In genomic region chr5:69601027-69601426, GRCm38 (mm10) we compare ENCODE assay signal across 11 mouse cellular contexts. TPM values are rescaled to one million over a fixed set of nuclear protein-coding genes. Genes with fewer than 3 reads are reported as not detected.
DNase-seq lines count a peak whose midpoint lies in the region; ATAC-seq and TF ChIP-seq lines count a peak whose summit lies in the region.
"Had no signal": no experiment of that assay in that cellular context is flagged by ENCODE, and none has a peak within 500 bp of the region (broad histone marks: within the 10 kb centered on the region; RNA-seq: fewer than 3 reads in every experiment).

No protein-coding gene starts in this region.

- H3K4me3 ChIP-seq in kidney, embryonic 16.5 days (ENCODE audit: low read length) = no peak overlapping the region
- no peak overlapping the region for H3K4me3 ChIP-seq in ES-E14 (ENCODE audit: insufficient read depth in 1 of 2, low read depth in 1 of 2, low read length in 2 of 2, poor library complexity in 1 of 2, severe bottlenecking in 1 of 2)
- H3K4me3 ChIP-seq: neural tube, embryonic 13.5 days; stomach, embryonic 15.5 days had no signal

- no peak overlapping the region for H3K4me2 ChIP-seq in kidney, embryonic 16.5 days (replicated peaks; ENCODE audit: low read depth, low read length)
- H3K4me2 ChIP-seq: heart, embryonic 11.5 days; neural tube, embryonic 13.5 days; stomach, embryonic 15.5 days had no signal

- H3K36me3 ChIP-seq in kidney, embryonic 16.5 days (ENCODE audit: insufficient read depth, low read length) = no peaks in the 10 kb centered on the region
- H3K36me3 ChIP-seq in ES-E14 (ENCODE audit: control insufficient read depth, insufficient read depth, low read length, poor library complexity, severe bottlenecking) = no peaks in the 10 kb centered on the region
- H3K36me3 ChIP-seq: neural tube, embryonic 13.5 days; stomach, embryonic 15.5 days had no signal

- DNase-seq in kidney, postnatal 25 days = no peak
- peak; percentile 3 for DNase-seq in ES-E14 (ENCODE audit: low read depth, low spot score)
- DNase-seq in brain, adult 2 months (ENCODE audit: low read depth, low spot score) = peak; percentile 59
- DNase-seq in adrenal gland, postnatal 36 days = no peak

- no peak overlapping the region for H3K27ac ChIP-seq in kidney, embryonic 16.5 days (ENCODE audit: low read length)
- H3K27ac ChIP-seq in ES-E14 (ENCODE audit: insufficient read depth, low read depth, low read length, poor library complexity, severe bottlenecking) = no peak overlapping the region
- H3K27ac ChIP-seq: neural tube, embryonic 13.5 days; stomach, embryonic 15.5 days had no signal

- no peak overlapping the region for H3K9ac ChIP-seq in kidney, embryonic 16.5 days (replicated peaks; ENCODE audit: low read length)
- no peak overlapping the region for H3K9ac ChIP-seq in ES-E14 (ENCODE audit: insufficient read depth, low read depth, low read length, poor library complexity, severe bottlenecking)
- H3K9ac ChIP-seq: neural tube, embryonic 13.5 days; stomach, embryonic 15.5 days had no signal

- ATAC-seq in kidney, embryonic 16.5 days (ENCODE audit: low FRiP score, low TSS enrichment) = 0 out of 2 replicates have a peak, but pooled peaks have one; percentile 27
- peak; percentile 61 for ATAC-seq in megakaryocyte-erythroid progenitor cell, adult 5-6 weeks (replicated peaks; ENCODE audit: low FRiP score, low TSS enrichment, poor library complexity, severe bottlenecking)
- ATAC-seq in inflammation-experienced regulatory T-cells, adult 6 months = no peak

- H3K27me3 ChIP-seq in kidney, embryonic 16.5 days (ENCODE audit: insufficient read depth, low read length) = no peaks in the 10 kb centered on the region
- H3K27me3 ChIP-seq: neural tube, embryonic 13.5 days; stomach, embryonic 15.5 days had no signal

- in situ Hi-C loops in ES-E14 (cut with MboI; ENCODE audit: low sequenced_read_pairs in 2 of 2, unreplicated experiment in 2 of 2) = loop anchor here in 1 of 2 experiments (25.0 kb wide), 1 partner anchor 911 kb away; no protein-coding TSS in a partner anchor

- H3K9me3 ChIP-seq in kidney, embryonic 16.5 days (ENCODE audit: low read length) = no peaks in the 10 kb centered on the region
- no peaks in the 10 kb centered on the region for H3K9me3 ChIP-seq in ES-E14 (ENCODE audit: control insufficient read depth, insufficient read depth, low read depth, low read length)
- H3K9me3 ChIP-seq: neural tube, embryonic 13.5 days; stomach, embryonic 15.5 days had no signal

- H3K4me1 ChIP-seq in kidney, embryonic 16.5 days (ENCODE audit: insufficient read depth, low read length) = no peaks in the 10 kb centered on the region
- no peaks in the 10 kb centered on the region for H3K4me1 ChIP-seq in ES-E14 (ENCODE audit: control insufficient read depth in 2 of 2, insufficient read depth in 2 of 2, low read length in 2 of 2, poor library complexity in 1 of 2)
- H3K4me1 ChIP-seq: neural tube, embryonic 13.5 days; stomach, embryonic 15.5 days had no signal

TF ChIP-seq in ES-E14, 5 proteins besides CTCF, POLR2A, EP300 and RAD21:
- TF ChIP-seq MAFK (IDR thresholded peaks at IDR 0.05; ENCODE audit: insufficient read depth, low read depth, low read length) (no peak), CHD2 (IDR thresholded peaks at IDR 0.05; ENCODE audit: low read depth, low read length) (no peak), ZC3H11A (IDR thresholded peaks at IDR 0.05; ENCODE audit: borderline replicate concordance, low read depth, low read length) (no peak), ZNF384 (IDR thresholded peaks at IDR 0.05; ENCODE audit: low read depth, low read length) (no peak), HCFC1 (IDR thresholded peaks at IDR 0.05; ENCODE audit: borderline replicate concordance, insufficient read depth, low read length) (no peak)

RNA-seq across cellular contexts. Expression of gene Gnpda2, which starts 8.9 kb away (rescaled TPM):
- polyA plus RNA-seq in kidney, embryonic 16.5 days (2015; fragmentation: Nextera tagmentation; extraction: Ambion mirVana) = 40.7 and 43.9 TPM in 2 replicates
- 7.4 and 10.7 TPM in 2 replicates for total RNA-seq in ES-E14 (2012; rRNA removed)
- total RNA-seq in megakaryocyte-erythroid progenitor cell, adult 5-6 weeks (2014; fragmentation: Nextera tagmentation) = 13.0 and 17.3 TPM in 2 replicates
- total RNA-seq in megakaryocyte-erythroid progenitor cell, adult 5-6 weeks (2017) = 11.6 and 26.8 TPM in 2 replicates
- 10 to 100 TPM; 67.8 to 92.0 (median 70.5) TPM for polyA plus RNA-seq in inflammation-experienced regulatory T-cells, adult 6 months (2017; shearing (Covaris generic))
- total RNA-seq in adrenal gland, postnatal 36 days (2021) = 10 to 100 TPM; 15.3 to 25.2 TPM

RNA-seq across cellular contexts. Expression of gene Guf1, which starts 44.3 kb away (rescaled TPM):
- 42.1 and 50.8 TPM in 2 replicates for polyA plus RNA-seq in kidney, embryonic 16.5 days (2015; fragmentation: Nextera tagmentation; extraction: Ambion mirVana)
- total RNA-seq in ES-E14 (2012; rRNA removed) = 17.5 and 18.3 TPM in 2 replicates
- 50.7 and 52.7 TPM in 2 replicates for total RNA-seq in megakaryocyte-erythroid progenitor cell, adult 5-6 weeks (2014; fragmentation: Nextera tagmentation)
- total RNA-seq in megakaryocyte-erythroid progenitor cell, adult 5-6 weeks (2017) = 59.2 and 60.8 TPM in 2 replicates
- 1 to 10 TPM; 6.2 to 9.6 (median 8.7) TPM for polyA plus RNA-seq in inflammation-experienced regulatory T-cells, adult 6 months (2017; shearing (Covaris generic))
- 10 to 100 TPM; 18.7 to 22.0 TPM for total RNA-seq in adrenal gland, postnatal 36 days (2021)

RNA-seq across cellular contexts. Expression of gene Yipf7, which starts 58.6 kb away (rescaled TPM):
- polyA plus RNA-seq in kidney, embryonic 16.5 days (2015; fragmentation: Nextera tagmentation; extraction: Ambion mirVana) = 0.53 TPM in 1 of 2 replicates, not detected in the other
- total RNA-seq in ES-E14 (2012; rRNA removed) = 0.40 and 0.58 TPM in 2 replicates
- not detected in 2 replicates for total RNA-seq in megakaryocyte-erythroid progenitor cell, adult 5-6 weeks (2014; fragmentation: Nextera tagmentation)
- total RNA-seq in megakaryocyte-erythroid progenitor cell, adult 5-6 weeks (2017) = not detected in 2 replicates
- not detected for polyA plus RNA-seq in inflammation-experienced regulatory T-cells, adult 6 months (2017; shearing (Covaris generic))
- not detected for total RNA-seq in adrenal gland, postnatal 36 days (2021)
- total RNA-seq: left cerebral cortex, postnatal 25 days had no signal
- polyA plus RNA-seq: neural tube, embryonic 13.5 days; stomach, embryonic 15.5 days had no signal

Comparison
In these comparisons a context has a peak if more than half of its experiments do, and no peak if none do; other contexts are left out.
1. DNase-seq: peak in ES-E14 (single experiment) and brain, adult 2 months (single experiment); none in kidney, postnatal 25 days (0 of 2) and adrenal gland, postnatal 36 days (0 of 2).